Mouse (Mus musculus): Measurements from ENCODE around the gene Trappc1.

DNA sequence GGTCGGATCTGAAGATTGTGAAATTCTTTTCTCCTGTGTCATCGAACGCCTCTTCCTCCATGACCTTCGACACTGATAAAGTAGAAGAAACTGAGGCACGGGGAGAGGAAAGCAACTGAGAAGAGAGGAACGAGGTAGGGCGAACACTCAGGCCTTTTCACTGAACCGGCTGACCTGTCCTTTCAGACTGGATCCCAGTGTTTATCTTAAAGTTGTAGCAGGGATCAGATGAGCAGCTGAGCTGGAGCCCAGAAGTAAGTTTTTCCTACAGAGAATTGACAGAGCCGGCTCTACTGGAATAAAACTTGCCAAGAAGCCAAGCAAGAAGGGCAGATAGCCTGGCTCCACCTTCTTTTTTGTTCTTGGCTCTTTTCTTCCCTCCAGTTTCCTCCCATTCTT lies 47.0 kb downstream of the Trappc1 start:
- TF ChIP-seq CTCF (IDR thresholded peaks at IDR 0.05; ENCODE audit: low read depth, low read length): no peak
- TF ChIP-seq POLR2A (IDR thresholded peaks at IDR 0.05; ENCODE audit: insufficient read depth, low read length): no peak
